Mouse (Mus musculus): ENCODE measurements around the gene Sdk1.

DNA sequence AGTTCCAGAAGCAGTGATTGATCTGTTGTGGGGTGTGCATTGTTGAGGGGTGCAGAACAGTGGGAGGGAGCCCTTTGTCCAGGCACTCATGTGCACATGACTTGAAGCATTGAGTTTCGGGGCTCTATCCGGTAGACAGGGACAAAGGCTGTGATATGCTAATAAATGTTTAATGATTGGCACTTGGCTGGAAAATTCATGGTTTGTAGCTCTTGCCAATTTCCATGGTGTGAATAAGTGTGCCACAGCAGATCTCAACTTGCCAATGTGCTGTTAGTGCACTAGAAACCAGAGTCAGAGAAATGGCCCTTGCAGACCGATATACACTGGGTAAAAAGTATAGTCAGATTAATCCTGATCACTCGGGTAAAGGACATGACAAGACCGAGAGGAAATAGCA is 404.4 kb downstream of the Sdk1 start:
- TF ChIP-seq CTCF (IDR thresholded peaks at IDR 0.05; ENCODE audit: control insufficient read depth, insufficient read depth, insufficient replicate concordance, low read depth, low read length) = no peak
- no peak for TF ChIP-seq POLR2A (IDR thresholded peaks at IDR 0.05; ENCODE audit: control insufficient read depth, low read depth, low read length)

Data from testis, adult 2 months (tissue).